Mouse (Mus musculus): ENCODE data around the gene Olfr223. TPM values are rescaled to one million over a fixed set of nuclear protein-coding genes. Genes with fewer than 3 reads are reported as not detected.

The Olfr223 gene
- polyA plus RNA-seq, 1 experiment, result not detected

- H3K27ac ChIP-seq (ENCODE audit: insufficient read depth, low read length), result no peak overlapping the region
- TF ChIP-seq CTCF (IDR thresholded peaks at IDR 0.05; ENCODE audit: low read depth, low read length) (no peak), EP300 (IDR thresholded peaks at IDR 0.05; ENCODE audit: insufficient read depth, low read depth, low read length) (no peak), POLR2A (IDR thresholded peaks at IDR 0.05; ENCODE audit: insufficient read depth, low read length) (no peak)
- H3K9me3 ChIP-seq (replicated peaks; ENCODE audit: control insufficient read depth, insufficient read depth, low read length, poor library complexity, severe bottlenecking), result no peaks in the 10 kb centered on the region
- H3K36me3 ChIP-seq (ENCODE audit: control insufficient read depth, insufficient read depth, low read length, poor library complexity, severe bottlenecking), result no peaks in the 10 kb centered on the region
- H3K4me3 ChIP-seq (ENCODE audit: low read depth, low read length), result no peak overlapping the region
- no peaks in the 10 kb centered on the region for H3K4me1 ChIP-seq (ENCODE audit: control insufficient read depth, insufficient read depth, low read length)
- H3K9ac ChIP-seq (ENCODE audit: low read depth, poor library complexity, severe bottlenecking), result no peak overlapping the region
- no peaks in the 10 kb centered on the region for H3K27me3 ChIP-seq (ENCODE audit: control insufficient read depth, insufficient read depth, low read length, poor library complexity, severe bottlenecking)
Measured at GRCm38 (mm10) chr11:59543376-59543775, 49.7 kb downstream of the Olfr223 start.

GRCm38 (mm10) chr11:59542442-59542841 lies 50.6 kb downstream of the Olfr223 start:
- TF ChIP-seq POLR2A (IDR thresholded peaks at IDR 0.05; ENCODE audit: insufficient read depth, low read length) (no peak), CTCF (IDR thresholded peaks at IDR 0.05; ENCODE audit: low read depth, low read length) (no peak), EP300 (IDR thresholded peaks at IDR 0.05; ENCODE audit: insufficient read depth, low read depth, low read length) (no peak)
- no peak overlapping the region for H3K4me3 ChIP-seq (ENCODE audit: low read depth, low read length)
- H3K9me3 ChIP-seq (replicated peaks; ENCODE audit: control insufficient read depth, insufficient read depth, low read length, poor library complexity, severe bottlenecking), result no peaks in the 10 kb centered on the region
- H3K27ac ChIP-seq (ENCODE audit: insufficient read depth, low read length), result no peak overlapping the region
- no peaks in the 10 kb centered on the region for H3K27me3 ChIP-seq (ENCODE audit: control insufficient read depth, insufficient read depth, low read length, poor library complexity, severe bottlenecking)
- no peaks in the 10 kb centered on the region for H3K4me1 ChIP-seq (ENCODE audit: control insufficient read depth, insufficient read depth, low read length)
- H3K36me3 ChIP-seq (ENCODE audit: control insufficient read depth, insufficient read depth, low read length, poor library complexity, severe bottlenecking), result no peaks in the 10 kb centered on the region
- no peak overlapping the region for H3K9ac ChIP-seq (ENCODE audit: low read depth, poor library complexity, severe bottlenecking)

GRCm38 (mm10) chr11:59541324-59541723 lies 51.8 kb downstream of the Olfr223 start, which contains the start of gene Nlrp3:
Gene Nlrp3, plus strand, starts transcription at chr11:59541568.
- no peaks in the 10 kb centered on the region for H3K36me3 ChIP-seq (ENCODE audit: control insufficient read depth, insufficient read depth, low read length, poor library complexity, severe bottlenecking)
- TF ChIP-seq POLR2A (IDR thresholded peaks at IDR 0.05; ENCODE audit: insufficient read depth, low read length), result no peak
- no peak for TF ChIP-seq EP300 (IDR thresholded peaks at IDR 0.05; ENCODE audit: insufficient read depth, low read depth, low read length)
- TF ChIP-seq CTCF (IDR thresholded peaks at IDR 0.05; ENCODE audit: low read depth, low read length), result no peak
- H3K9me3 ChIP-seq (replicated peaks; ENCODE audit: control insufficient read depth, insufficient read depth, low read length, poor library complexity, severe bottlenecking), result no peaks in the 10 kb centered on the region
- H3K27me3 ChIP-seq (ENCODE audit: control insufficient read depth, insufficient read depth, low read length, poor library complexity, severe bottlenecking), result no peaks in the 10 kb centered on the region
- no peak within 1 kb of the TSS for H3K4me3 ChIP-seq (ENCODE audit: low read depth, low read length)
- H3K9ac ChIP-seq (ENCODE audit: low read depth, poor library complexity, severe bottlenecking), result no peak within 1 kb of the TSS
- no peaks in the 10 kb centered on the region for H3K4me1 ChIP-seq (ENCODE audit: control insufficient read depth, insufficient read depth, low read length)
- H3K27ac ChIP-seq (ENCODE audit: insufficient read depth, low read length), result no peak within 1 kb of the TSS

GRCm38 (mm10) chr11:59540123-59540522 lies 53.0 kb downstream of the Olfr223 start:
- no peak overlapping the region for H3K4me3 ChIP-seq (ENCODE audit: low read depth, low read length)
- no peaks in the 10 kb centered on the region for H3K36me3 ChIP-seq (ENCODE audit: control insufficient read depth, insufficient read depth, low read length, poor library complexity, severe bottlenecking)
- no peaks in the 10 kb centered on the region for H3K9me3 ChIP-seq (replicated peaks; ENCODE audit: control insufficient read depth, insufficient read depth, low read length, poor library complexity, severe bottlenecking)
- TF ChIP-seq POLR2A (IDR thresholded peaks at IDR 0.05; ENCODE audit: insufficient read depth, low read length) (no peak), EP300 (IDR thresholded peaks at IDR 0.05; ENCODE audit: insufficient read depth, low read depth, low read length) (no peak), CTCF (IDR thresholded peaks at IDR 0.05; ENCODE audit: low read depth, low read length) (no peak)
- no peaks in the 10 kb centered on the region for H3K27me3 ChIP-seq (ENCODE audit: control insufficient read depth, insufficient read depth, low read length, poor library complexity, severe bottlenecking)
- H3K27ac ChIP-seq (ENCODE audit: insufficient read depth, low read length), result no peak overlapping the region
- no peak overlapping the region for H3K9ac ChIP-seq (ENCODE audit: low read depth, poor library complexity, severe bottlenecking)
- no peaks in the 10 kb centered on the region for H3K4me1 ChIP-seq (ENCODE audit: control insufficient read depth, insufficient read depth, low read length)

Other genes with a start within 250 kb of the Olfr223 start
- 0.48 TPM in 1 of 2 replicates, not detected in the other for gene Prss38, start 217.6 kb downstream of the Olfr223 start, polyA plus RNA-seq (2011; ENCODE audit: insufficient read depth, insufficient read length, low read depth, missing spikeins)
- 12.6 and 13.7 TPM in 2 replicates for gene Jmjd4, start 143.2 kb downstream of the Olfr223 start, polyA plus RNA-seq (2011; ENCODE audit: insufficient read depth, insufficient read length, low read depth, missing spikeins)
- 70.4 and 78.6 TPM in 2 replicates for gene Snap47, start 142.1 kb downstream of the Olfr223 start, polyA plus RNA-seq (2011; ENCODE audit: insufficient read depth, insufficient read length, low read depth, missing spikeins)
- gene Zfp867, start 120.8 kb downstream of the Olfr223 start, polyA plus RNA-seq (2011; ENCODE audit: insufficient read depth, insufficient read length, low read depth, missing spikeins), result 7.5 and 9.4 TPM in 2 replicates
- gene Zkscan17, start 66.5 kb downstream of the Olfr223 start, polyA plus RNA-seq (2011; ENCODE audit: insufficient read depth, insufficient read length, low read depth, missing spikeins), result 52.5 and 56.8 TPM in 2 replicates
- 0.17 TPM in 1 of 2 replicates, not detected in the other for gene Nlrp3, start 51.7 kb downstream of the Olfr223 start, polyA plus RNA-seq (2011; ENCODE audit: insufficient read depth, insufficient read length, low read depth, missing spikeins)
- not detected in 2 replicates for gene Olfr222, start 17.1 kb downstream of the Olfr223 start, polyA plus RNA-seq (2011; ENCODE audit: insufficient read depth, insufficient read length, low read depth, missing spikeins)
- gene Mprip, start 68.0 kb upstream of the Olfr223 start, polyA plus RNA-seq (2011; ENCODE audit: insufficient read depth, insufficient read length, low read depth, missing spikeins), result 85.9 and 89.9 TPM in 2 replicates
- 5.3 and 7.0 TPM in 2 replicates for gene Pld6, start 194.4 kb upstream of the Olfr223 start, polyA plus RNA-seq (2011; ENCODE audit: insufficient read depth, insufficient read length, low read depth, missing spikeins)
- 17.1 and 17.8 TPM in 2 replicates for gene Flcn, start 216.7 kb upstream of the Olfr223 start, polyA plus RNA-seq (2011; ENCODE audit: insufficient read depth, insufficient read length, low read depth, missing spikeins)
- gene Nt5m, start 246.2 kb upstream of the Olfr223 start, polyA plus RNA-seq (2011; ENCODE audit: insufficient read depth, insufficient read length, low read depth, missing spikeins), result 3.7 and 4.2 TPM in 2 replicates
- 121 and 131 TPM in 2 replicates for gene Cops3, start 246.5 kb upstream of the Olfr223 start, polyA plus RNA-seq (2011; ENCODE audit: insufficient read depth, insufficient read length, low read depth, missing spikeins)